Mouse (Mus musculus) ovary, postnatal 10 days (tissue): ENCODE measurements at regions not wholly inside any gene's neighbourhood (a gene's known extent, or its start where the extent isn't known, plus 50 kb on each side); places are given as distances from the start of the nearest gene placed in this dataset.

ENCODE experiments used
- DNase-seq: peaks from one replicate; pipeline ENCODE4 v3.0.0; 2022; ENCODE audit warnings: low spot score

GRCm38 (mm10) chr10:21446641-21447040 is 69.5 kb downstream of the Aldh8a1 start:
- no peak for DNase-seq

- DNase-seq = no peak
Observed at GRCm38 (mm10) chr10:21448132-21448531, 71.0 kb downstream of the Aldh8a1 start.

- DNase-seq = no peak
Observed at GRCm38 (mm10) chr10:21448942-21449341, 71.9 kb downstream of the Aldh8a1 start.

- DNase-seq = no peak
Observed at GRCm38 (mm10) chr10:21452611-21453010, 75.5 kb downstream of the Aldh8a1 start.

GRCm38 (mm10) chr10:21453527-21453926 is 76.4 kb downstream of the Aldh8a1 start:
- DNase-seq = no peak

- DNase-seq = no peak
Observed at GRCm38 (mm10) chr10:21454153-21454552, 77.1 kb downstream of the Aldh8a1 start.

GRCm38 (mm10) chr10:21454757-21455156 is 77.7 kb downstream of the Aldh8a1 start:
- DNase-seq = no peak

GRCm38 (mm10) chr10:21455863-21456262 is 78.8 kb downstream of the Aldh8a1 start:
- DNase-seq = no peak

- DNase-seq = no peak
Observed at GRCm38 (mm10) chr10:21456359-21456758, 79.3 kb downstream of the Aldh8a1 start.

- no peak for DNase-seq
Observed at GRCm38 (mm10) chr10:21456991-21457390, 79.9 kb downstream of the Aldh8a1 start.

GRCm38 (mm10) chr10:21458608-21459007 is 81.5 kb downstream of the Aldh8a1 start:
- DNase-seq = no peak

- DNase-seq = no peak
Observed at GRCm38 (mm10) chr10:21460062-21460461, 83.0 kb downstream of the Aldh8a1 start.

- DNase-seq = no peak
Observed at GRCm38 (mm10) chr10:21462915-21463314, 85.8 kb downstream of the Aldh8a1 start.

- DNase-seq = peak; percentile 53
Observed at GRCm38 (mm10) chr10:21465362-21465761, 88.3 kb downstream of the Aldh8a1 start.

GRCm38 (mm10) chr10:21465806-21466377 is 88.8 kb downstream of the Aldh8a1 start:
- DNase-seq = no peak

GRCm38 (mm10) chr10:21467425-21468085 is 90.5 kb downstream of the Aldh8a1 start:
- no peak for DNase-seq

GRCm38 (mm10) chr10:21468421-21468820 is 91.3 kb downstream of the Aldh8a1 start:
- no peak for DNase-seq

GRCm38 (mm10) chr10:21469961-21470360 is 92.9 kb downstream of the Aldh8a1 start:
- DNase-seq = no peak

- DNase-seq = no peak
Observed at GRCm38 (mm10) chr10:21470589-21470988, 93.5 kb downstream of the Aldh8a1 start.

GRCm38 (mm10) chr10:21474242-21474641 is 97.2 kb downstream of the Aldh8a1 start:
- DNase-seq = no peak

GRCm38 (mm10) chr10:21478004-21478403 is 100.9 kb downstream of the Aldh8a1 start:
- DNase-seq = no peak

GRCm38 (mm10) chr10:21479403-21479802 is 102.3 kb downstream of the Aldh8a1 start:
- DNase-seq = no peak

- no peak for DNase-seq
Observed at GRCm38 (mm10) chr10:21481255-21481654, 104.2 kb downstream of the Aldh8a1 start.

GRCm38 (mm10) chr10:21482055-21482454 is 105.0 kb downstream of the Aldh8a1 start:
- no peak for DNase-seq
